Mouse (Mus musculus) brain, embryonic 14.5 days (tissue): ENCODE data around the gene Nsd1.

Source experiments
- CTCF ChIP-seq: fragments of 200-500 bp; IDR thresholded peaks from 2 replicates; pipeline ENCODE4 v1.5.1; 2012; ENCODE audit warnings: inconsistent platforms, mild to moderate bottlenecking, moderate library complexity, borderline replicate concordance; ENCODE audit not compliant: insufficient read depth, insufficient read length; ENCODE audit errors: extremely low read depth
- POLR2A ChIP-seq: fragments of 200-500 bp; IDR thresholded peaks from 2 replicates; pipeline ENCODE4 v1.6.1; 2012; ENCODE audit warnings: mild to moderate bottlenecking, inconsistent platforms, borderline replicate concordance; ENCODE audit not compliant: poor library complexity, insufficient read depth, insufficient read length, severe bottlenecking; ENCODE audit errors: extremely low read depth

DNA sequence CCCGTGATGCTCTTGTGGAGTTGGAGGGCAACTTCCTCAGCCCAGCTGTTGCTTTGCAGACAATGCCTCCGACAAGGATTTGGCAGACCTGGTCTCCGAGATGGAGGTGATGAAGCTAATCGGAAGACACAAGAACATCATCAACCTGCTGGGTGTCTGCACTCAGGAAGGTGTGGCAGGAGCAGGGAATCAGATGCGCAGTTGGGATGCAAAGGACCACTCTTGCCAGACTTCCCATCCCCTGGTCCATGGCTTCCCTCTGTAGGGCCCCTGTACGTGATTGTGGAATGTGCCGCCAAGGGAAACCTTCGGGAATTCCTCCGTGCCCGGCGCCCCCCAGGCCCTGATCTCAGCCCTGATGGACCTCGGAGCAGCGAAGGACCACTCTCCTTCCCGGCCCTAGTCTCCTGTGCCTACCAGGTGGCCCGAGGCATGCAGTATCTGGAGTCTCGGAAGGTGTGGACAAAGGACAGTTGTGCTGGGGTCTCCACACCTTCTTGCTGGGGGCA, 43.7 kb upstream of the Nsd1 start:
- TF ChIP-seq POLR2A: no peak
- no peak for TF ChIP-seq CTCF
